Mouse (Mus musculus) liver, embryonic 14.5 days (tissue): ENCODE data around the gene Rab8b.

Experiments used
- CTCF ChIP-seq: IDR thresholded peaks from 2 replicates; pipeline ENCODE4 v1.5.1; 2016; ENCODE audit warnings: antibody characterized with exemption, low read depth, control low read depth
- EP300 ChIP-seq: IDR thresholded peaks from 2 replicates; pipeline ENCODE4 v1.6.1; 2016; ENCODE audit warnings: antibody characterized with exemption, low read depth

- TF ChIP-seq EP300 (no peak), CTCF (no peak)
Observed at GRCm38 (mm10) chr9:66895995-66896394, 23.5 kb downstream of the Rab8b start.
